Mouse (Mus musculus) urinary bladder, postnatal 10 days (tissue): ENCODE measurements around the gene Thada.

Source experiments
- DNase-seq: peaks from one replicate; pipeline ENCODE4 v3.0.0; 2022; ENCODE audit warnings: low spot score

The Thada gene

DNA sequence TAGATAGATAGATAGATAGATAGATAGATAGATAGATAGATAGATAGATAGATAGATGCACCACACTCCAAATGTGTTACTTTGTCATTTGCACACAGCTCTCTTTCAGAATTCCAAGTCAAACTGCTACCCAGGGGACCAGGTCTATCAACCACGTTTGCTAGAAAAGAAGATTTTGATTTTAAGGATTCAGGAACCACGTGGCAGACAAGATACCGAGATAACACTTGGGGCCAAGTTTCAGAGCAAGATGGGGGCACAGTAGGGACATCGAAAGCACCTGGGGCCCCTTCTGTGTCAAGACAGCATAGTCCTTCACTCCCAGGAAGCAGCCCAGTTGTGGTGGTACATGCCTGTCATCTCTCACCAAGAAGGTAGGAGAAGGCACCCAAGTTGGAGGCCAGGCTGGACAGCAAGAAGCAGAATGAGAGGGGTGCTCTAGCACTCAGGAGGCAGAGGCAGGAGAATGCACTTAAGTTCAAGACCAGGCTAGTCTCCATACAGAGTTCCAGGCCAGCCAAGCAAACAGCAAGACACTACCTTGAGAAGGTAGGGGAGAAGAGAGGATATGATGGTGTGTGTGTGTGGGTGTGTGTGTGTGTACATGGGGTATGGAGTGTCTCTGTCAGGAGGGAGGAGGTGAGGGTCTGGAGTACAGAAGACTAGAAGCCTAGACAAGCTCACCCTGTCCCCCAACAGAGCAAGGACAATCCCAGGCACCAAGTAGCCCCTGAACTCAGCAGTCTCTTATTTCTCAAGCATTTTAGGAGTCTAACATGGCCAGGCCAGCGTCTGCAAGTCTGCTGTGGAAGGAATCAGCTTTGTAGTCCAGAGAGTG is 321.0 kb downstream of the Thada start:
- DNase-seq, result no peak

- DNase-seq, result no peak
Observed at GRCm38 (mm10) chr17:84144130-84144529, 321.9 kb downstream of the Thada start.

DNA sequence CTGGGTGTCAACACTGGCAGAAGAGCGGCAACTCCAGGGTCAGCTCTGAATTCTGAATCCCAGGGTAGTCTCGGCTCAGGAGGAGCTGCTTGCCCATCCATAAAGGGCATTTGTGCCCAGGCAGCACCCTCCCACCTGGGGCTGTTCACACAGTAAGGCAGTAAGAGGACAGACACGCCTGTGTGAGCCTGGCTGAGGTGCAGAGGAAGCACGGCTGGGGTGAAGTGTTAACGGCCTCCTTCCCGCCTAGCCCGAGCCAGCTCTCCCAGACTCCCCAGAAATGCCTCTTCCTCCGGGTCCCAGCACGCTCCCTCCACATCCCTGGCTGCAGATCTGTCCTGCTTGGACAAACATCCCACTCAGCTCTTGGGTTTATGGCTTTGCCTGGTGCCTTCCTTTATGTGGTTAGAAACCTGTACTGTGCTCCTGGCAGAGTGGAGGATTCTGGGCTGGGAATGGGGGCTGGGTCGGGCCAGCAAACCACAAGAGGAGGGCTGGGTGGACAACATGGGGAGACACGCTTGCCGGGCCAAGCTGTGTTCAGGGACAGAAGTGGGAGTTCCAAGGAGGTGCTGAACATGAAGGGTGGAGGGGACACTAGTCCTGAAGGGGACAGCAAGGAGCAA is 322.7 kb downstream of the Thada start:
- no peak for DNase-seq

DNA sequence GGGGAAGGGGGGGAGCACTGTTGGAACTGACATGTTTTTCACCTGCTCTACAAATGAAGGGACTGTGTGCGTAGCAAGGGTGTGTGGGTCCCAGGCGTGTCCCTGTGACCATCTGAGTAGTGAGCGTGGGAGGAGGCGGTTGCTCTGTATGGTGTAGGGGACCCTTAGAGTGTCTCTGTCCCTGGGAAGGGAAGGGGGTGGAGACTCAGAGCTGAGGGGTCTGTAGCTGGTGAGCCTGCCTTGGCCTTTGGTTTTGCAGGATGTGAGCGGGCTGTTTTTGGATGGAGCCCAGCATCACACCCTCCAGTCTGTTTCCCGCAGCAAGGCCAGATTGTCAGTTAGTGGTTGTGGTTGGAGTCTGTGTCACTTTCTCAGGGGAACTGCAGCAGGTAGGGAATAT is 324.3 kb downstream of the Thada start:
- no peak for DNase-seq

GRCm38 (mm10) chr17:84140822-84141507 is 325.0 kb downstream of the Thada start:
- DNase-seq, result no peak
